Mouse (Mus musculus): ENCODE data around the gene Ralb. TPM values are rescaled to one million over a fixed set of nuclear protein-coding genes. Genes with fewer than 3 reads are reported as not detected.

Ralb gene
- polyA plus RNA-seq, 1 experiment from 2014 or later, result 252 TPM

DNA sequence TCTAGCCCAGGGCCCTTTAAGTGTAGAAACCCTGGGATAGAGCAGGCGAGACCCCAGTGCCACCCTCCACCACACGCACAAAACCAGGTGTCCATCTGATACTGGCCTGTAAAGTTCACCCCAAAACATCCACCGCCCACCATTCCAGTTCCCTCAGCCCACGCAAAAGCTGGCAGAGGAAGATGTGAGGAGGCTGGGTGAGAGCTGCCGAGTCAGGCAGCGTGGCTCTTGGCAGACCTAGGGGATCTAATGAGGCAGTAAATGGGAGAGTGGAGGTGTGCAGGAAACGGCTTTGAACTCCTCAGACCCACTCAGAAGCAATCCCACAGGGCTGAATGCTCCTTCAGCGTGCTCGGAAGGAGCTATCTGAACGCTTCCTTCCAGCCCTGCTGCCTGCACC, 53.2 kb downstream of the Ralb start:
- 59% methylated on average over 10 of the region's 10 CpGs for WGBS
- no peak overlapping the region for H3K27ac ChIP-seq (ENCODE audit: low read length)
- no peak for ATAC-seq (ENCODE audit: low read depth)

GRCm38 (mm10) chr1:119450651-119451345, 53.8 kb downstream of the Ralb start:
- H3K4me1 ChIP-seq (replicated peaks; ENCODE audit: control insufficient read depth, insufficient read depth, low read length), result peaks cover 5% of the 10 kb centered on the region
- 74% methylated on average over 10 of the region's 10 CpGs for WGBS
- no peaks in the 10 kb centered on the region for H3K27me3 ChIP-seq (ENCODE audit: control insufficient read depth, insufficient read depth, low read depth, low read length)
- no peak overlapping the region for H3K4me2 ChIP-seq (ENCODE audit: low read depth, low read length)
- no peaks in the 10 kb centered on the region for H3K9me3 ChIP-seq (ENCODE audit: control insufficient read depth, low read length)
- no peak overlapping the region for H3K9ac ChIP-seq (ENCODE audit: low read length)
- ATAC-seq (ENCODE audit: low read depth), result no peak
- no peak overlapping the region for H3K4me3 ChIP-seq (ENCODE audit: low read length)
- no peaks in the 10 kb centered on the region for H3K36me3 ChIP-seq (ENCODE audit: control insufficient read depth, insufficient read depth, low read length)
- no peak overlapping the region for H3K27ac ChIP-seq (ENCODE audit: low read length)

More for the DNA sequence above, 53.2 kb downstream of the Ralb start:
- peaks cover 2% of the 10 kb centered on the region for H3K4me1 ChIP-seq (replicated peaks; ENCODE audit: control insufficient read depth, insufficient read depth, low read length)
- no peaks in the 10 kb centered on the region for H3K27me3 ChIP-seq (ENCODE audit: control insufficient read depth, insufficient read depth, low read depth, low read length)
- no peak overlapping the region for H3K9ac ChIP-seq (ENCODE audit: low read length)
- no peaks in the 10 kb centered on the region for H3K9me3 ChIP-seq (ENCODE audit: control insufficient read depth, low read length)
- H3K36me3 ChIP-seq (ENCODE audit: control insufficient read depth, insufficient read depth, low read length), result no peaks in the 10 kb centered on the region
- H3K4me2 ChIP-seq (ENCODE audit: low read depth, low read length), result no peak overlapping the region
- H3K4me3 ChIP-seq (ENCODE audit: low read length), result no peak overlapping the region

- no peaks in the 10 kb centered on the region for H3K36me3 ChIP-seq (ENCODE audit: control insufficient read depth, insufficient read depth, low read length)
- no peaks in the 10 kb centered on the region for H3K27me3 ChIP-seq (ENCODE audit: control insufficient read depth, insufficient read depth, low read depth, low read length)
- H3K4me2 ChIP-seq (ENCODE audit: low read depth, low read length), result no peak overlapping the region
- no peaks in the 10 kb centered on the region for H3K9me3 ChIP-seq (ENCODE audit: control insufficient read depth, low read length)
- H3K4me3 ChIP-seq (ENCODE audit: low read length), result no peak overlapping the region
- no peak for ATAC-seq (ENCODE audit: low read depth)
- WGBS, result 53% methylated on average over 10 of the region's 10 CpGs
- peaks cover 5% of the 10 kb centered on the region for H3K4me1 ChIP-seq (replicated peaks; ENCODE audit: control insufficient read depth, insufficient read depth, low read length)
- H3K27ac ChIP-seq (ENCODE audit: low read length), result no peak overlapping the region
- H3K9ac ChIP-seq (ENCODE audit: low read length), result no peak overlapping the region
These were observed 57.8 kb downstream of the Ralb start for GRCm38 (mm10) chr1:119446753-119447283.

GRCm38 (mm10) chr1:119443591-119444350, 60.8 kb downstream of the Ralb start:
- ATAC-seq (ENCODE audit: low read depth), result no peak
- Histone ChIP-seq H3K4me3 (ENCODE audit: low read length) (no peak overlapping the region), H3K27ac (ENCODE audit: low read length) (no peak overlapping the region), H3K27me3 (ENCODE audit: control insufficient read depth, insufficient read depth, low read depth, low read length) (no peaks in the 10 kb centered on the region), H3K4me2 (ENCODE audit: low read depth, low read length) (no peak overlapping the region), H3K9me3 (ENCODE audit: control insufficient read depth, low read length) (no peaks in the 10 kb centered on the region), H3K4me1 (replicated peaks; ENCODE audit: control insufficient read depth, insufficient read depth, low read length) (peaks cover 5% of the 10 kb centered on the region), H3K36me3 (ENCODE audit: control insufficient read depth, insufficient read depth, low read length) (no peaks in the 10 kb centered on the region), H3K9ac (ENCODE audit: low read length) (no peak overlapping the region)
- 78% methylated on average over 21 of the region's 21 CpGs for WGBS

GRCm38 (mm10) chr1:119442901-119443300, 61.7 kb downstream of the Ralb start:
- 77% methylated on average over 9 of the region's 9 CpGs for WGBS
- Histone ChIP-seq H3K4me1 (replicated peaks; ENCODE audit: control insufficient read depth, insufficient read depth, low read length) (peaks cover 5% of the 10 kb centered on the region), H3K4me2 (ENCODE audit: low read depth, low read length) (no peak overlapping the region), H3K4me3 (ENCODE audit: low read length) (no peak overlapping the region), H3K36me3 (ENCODE audit: control insufficient read depth, insufficient read depth, low read length) (no peaks in the 10 kb centered on the region), H3K9me3 (ENCODE audit: control insufficient read depth, low read length) (no peaks in the 10 kb centered on the region), H3K27me3 (ENCODE audit: control insufficient read depth, insufficient read depth, low read depth, low read length) (no peaks in the 10 kb centered on the region), H3K27ac (ENCODE audit: low read length) (no peak overlapping the region), H3K9ac (ENCODE audit: low read length) (no peak overlapping the region)
- ATAC-seq (ENCODE audit: low read depth), result no peak

GRCm38 (mm10) chr1:119438105-119438637, 66.4 kb downstream of the Ralb start:
- 91% methylated on average over 9 of the region's 9 CpGs for WGBS
- Histone ChIP-seq H3K27ac (ENCODE audit: low read length) (no peak overlapping the region), H3K9ac (ENCODE audit: low read length) (no peak overlapping the region), H3K4me1 (replicated peaks; ENCODE audit: control insufficient read depth, insufficient read depth, low read length) (no peaks in the 10 kb centered on the region), H3K9me3 (ENCODE audit: control insufficient read depth, low read length) (no peaks in the 10 kb centered on the region), H3K36me3 (ENCODE audit: control insufficient read depth, insufficient read depth, low read length) (no peaks in the 10 kb centered on the region), H3K4me3 (ENCODE audit: low read length) (no peak overlapping the region), H3K4me2 (ENCODE audit: low read depth, low read length) (no peak overlapping the region), H3K27me3 (ENCODE audit: control insufficient read depth, insufficient read depth, low read depth, low read length) (no peaks in the 10 kb centered on the region)
- ATAC-seq (ENCODE audit: low read depth), result no peak

DNA sequence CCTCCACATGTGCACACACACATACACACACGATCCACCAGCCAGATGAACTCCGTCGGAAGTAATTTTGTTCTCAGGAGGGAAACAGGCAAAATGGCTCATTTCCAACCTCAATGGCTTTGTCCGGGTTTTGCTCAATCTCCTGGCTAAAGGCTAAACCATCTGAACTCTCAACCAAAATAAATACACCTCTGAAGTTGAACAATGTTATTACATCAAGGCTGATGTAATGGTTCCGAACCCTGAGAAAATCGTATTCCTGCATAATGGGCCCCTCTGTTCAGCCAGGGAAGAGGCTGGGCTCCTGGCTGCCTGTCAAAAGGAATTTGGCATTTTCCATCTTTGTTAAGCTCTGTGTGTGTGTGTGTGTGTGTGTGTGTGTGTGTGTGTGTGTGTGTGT, 67.2 kb downstream of the Ralb start:
- no peaks in the 10 kb centered on the region for H3K9me3 ChIP-seq (ENCODE audit: control insufficient read depth, low read length)
- ATAC-seq (ENCODE audit: low read depth), result no peak
- H3K9ac ChIP-seq (ENCODE audit: low read length), result no peak overlapping the region
- no peak overlapping the region for H3K27ac ChIP-seq (ENCODE audit: low read length)
- no peaks in the 10 kb centered on the region for H3K27me3 ChIP-seq (ENCODE audit: control insufficient read depth, insufficient read depth, low read depth, low read length)
- no peaks in the 10 kb centered on the region for H3K36me3 ChIP-seq (ENCODE audit: control insufficient read depth, insufficient read depth, low read length)
- 50% methylated on average over 6 of the region's 6 CpGs for WGBS
- H3K4me1 ChIP-seq (replicated peaks; ENCODE audit: control insufficient read depth, insufficient read depth, low read length), result no peaks in the 10 kb centered on the region
- H3K4me2 ChIP-seq (ENCODE audit: low read depth, low read length), result no peak overlapping the region
- H3K4me3 ChIP-seq (ENCODE audit: low read length), result no peak overlapping the region

DNA sequence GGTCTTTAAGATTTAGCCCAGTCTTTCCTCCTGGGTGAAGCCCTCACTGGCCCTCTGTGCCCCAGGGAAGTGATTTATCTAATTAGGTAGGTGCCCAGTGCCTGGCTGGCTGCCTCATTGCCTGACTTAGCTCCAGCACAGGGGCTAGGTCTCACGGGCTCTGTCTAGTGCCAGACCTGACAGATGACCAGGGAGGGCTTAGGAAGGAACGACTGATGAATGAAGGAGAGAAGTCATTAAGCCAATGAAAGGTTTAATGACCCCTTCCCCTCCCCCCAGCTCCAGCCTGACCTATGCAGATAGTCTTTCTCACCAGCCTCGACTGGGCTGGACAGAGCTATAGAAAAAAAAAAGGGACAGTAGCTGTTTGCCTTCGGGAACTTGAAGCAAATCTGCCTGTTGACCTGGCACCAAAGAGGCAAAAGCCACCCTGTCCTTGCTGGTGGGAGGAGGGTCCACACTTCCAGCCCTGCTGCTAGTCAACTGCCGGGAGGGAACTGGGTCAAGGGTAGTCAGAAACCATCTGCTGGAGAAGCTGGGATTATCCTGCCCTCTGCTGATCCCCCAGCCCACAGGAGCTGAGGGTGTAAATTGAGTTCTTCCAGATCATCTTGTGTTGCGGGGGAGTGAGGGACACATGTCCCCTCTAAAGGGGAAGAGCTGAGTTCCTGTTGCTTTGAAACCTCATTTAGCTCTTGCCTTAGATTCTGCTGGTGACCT, 80.3 kb downstream of the Ralb start:
- H3K27ac ChIP-seq (ENCODE audit: low read length), result no peak overlapping the region
- peaks cover 58% of the 10 kb centered on the region for H3K27me3 ChIP-seq (ENCODE audit: control insufficient read depth, insufficient read depth, low read depth, low read length)
- 23% methylated on average over 6 of the region's 6 CpGs for WGBS
- no peaks in the 10 kb centered on the region for H3K36me3 ChIP-seq (ENCODE audit: control insufficient read depth, insufficient read depth, low read length)
- peaks cover 16% of the 10 kb centered on the region for H3K4me1 ChIP-seq (replicated peaks; ENCODE audit: control insufficient read depth, insufficient read depth, low read length)
- no peak for ATAC-seq (ENCODE audit: low read depth)
- H3K9me3 ChIP-seq (ENCODE audit: control insufficient read depth, low read length), result no peaks in the 10 kb centered on the region
- no peak overlapping the region for H3K4me3 ChIP-seq (ENCODE audit: low read length)
- H3K9ac ChIP-seq (ENCODE audit: low read length), result no peak overlapping the region
- H3K4me2 ChIP-seq (ENCODE audit: low read depth, low read length), result no peak overlapping the region

- WGBS, result 8% methylated on average over 14 of the region's 14 CpGs
- H3K4me3 ChIP-seq (ENCODE audit: low read length), result no peak overlapping the region
- ATAC-seq (ENCODE audit: low read depth), result no peak
These were observed 81.1 kb downstream of the Ralb start for GRCm38 (mm10) chr1:119423510-119423909.

More at GRCm38 (mm10) chr1:119423510-119423909, 81.1 kb downstream of the Ralb start:
- Histone ChIP-seq H3K9ac (ENCODE audit: low read length) (no peak overlapping the region), H3K9me3 (ENCODE audit: control insufficient read depth, low read length) (no peaks in the 10 kb centered on the region), H3K4me2 (ENCODE audit: low read depth, low read length) (no peak overlapping the region), H3K27me3 (ENCODE audit: control insufficient read depth, insufficient read depth, low read depth, low read length) (peaks cover 66% of the 10 kb centered on the region), H3K27ac (ENCODE audit: low read length) (no peak overlapping the region), H3K36me3 (ENCODE audit: control insufficient read depth, insufficient read depth, low read length) (no peaks in the 10 kb centered on the region), H3K4me1 (replicated peaks; ENCODE audit: control insufficient read depth, insufficient read depth, low read length) (peaks cover 16% of the 10 kb centered on the region)
